Mouse (Mus musculus) heart, postnatal 4 days (tissue): ENCODE data around the gene Tdrd3. TPM values are rescaled to one million over a fixed set of nuclear protein-coding genes. Genes with fewer than 3 reads are reported as not detected.

Experiments
- DNase-seq: peaks from one replicate; pipeline ENCODE4 v3.0.0; 2021
- total RNA-seq, 2 experiments: library from RNA; stranded (reverse); gene quantifications; 2 replicates each; pipeline ENCODE4 v1.2.3; 2021

Gene Tdrd3
- total RNA-seq, 2 experiments from 2014 or later, result 36.3 to 38.4 TPM

GRCm38 (mm10) chr14:87455630-87456175 lies 39.3 kb downstream of the Tdrd3 start:
- DNase-seq, result no peak

- DNase-seq, result no peak
Observed at GRCm38 (mm10) chr14:87459777-87460176, 43.3 kb downstream of the Tdrd3 start.

- DNase-seq, result no peak
Observed at GRCm38 (mm10) chr14:87461543-87461942, 45.1 kb downstream of the Tdrd3 start.

- peak; percentile 83 for DNase-seq
Observed at GRCm38 (mm10) chr14:87463963-87464654, 47.7 kb downstream of the Tdrd3 start.

GRCm38 (mm10) chr14:87464655-87465054 lies 48.2 kb downstream of the Tdrd3 start:
- no peak for DNase-seq

GRCm38 (mm10) chr14:87467586-87467985 lies 51.1 kb downstream of the Tdrd3 start:
- no peak for DNase-seq

- DNase-seq, result no peak
Observed at GRCm38 (mm10) chr14:87471521-87471920, 55.1 kb downstream of the Tdrd3 start.

- DNase-seq, result no peak
Observed at GRCm38 (mm10) chr14:87472782-87473181, 56.3 kb downstream of the Tdrd3 start.

GRCm38 (mm10) chr14:87475721-87476359 lies 59.4 kb downstream of the Tdrd3 start:
- DNase-seq, result no peak

GRCm38 (mm10) chr14:87478339-87478951 lies 62.0 kb downstream of the Tdrd3 start:
- DNase-seq, result no peak

- no peak for DNase-seq
Observed at GRCm38 (mm10) chr14:87485888-87486287, 69.4 kb downstream of the Tdrd3 start.

- DNase-seq, result no peak
Observed at GRCm38 (mm10) chr14:87497955-87498594, 81.6 kb downstream of the Tdrd3 start.

GRCm38 (mm10) chr14:87505924-87506323 lies 89.5 kb downstream of the Tdrd3 start:
- DNase-seq, result no peak

- DNase-seq, result no peak
Observed at GRCm38 (mm10) chr14:87515281-87515680, 98.8 kb downstream of the Tdrd3 start.

GRCm38 (mm10) chr14:87517381-87517780 lies 100.9 kb downstream of the Tdrd3 start:
- no peak for DNase-seq

GRCm38 (mm10) chr14:87531847-87532246 lies 115.4 kb downstream of the Tdrd3 start:
- no peak for DNase-seq

- DNase-seq, result no peak
Observed at GRCm38 (mm10) chr14:87537127-87537819, 120.8 kb downstream of the Tdrd3 start.

GRCm38 (mm10) chr14:87549986-87550385 lies 133.5 kb downstream of the Tdrd3 start:
- DNase-seq, result no peak

- no peak for DNase-seq
Observed at GRCm38 (mm10) chr14:87552211-87552610, 135.8 kb downstream of the Tdrd3 start.

- no peak for DNase-seq
Observed at GRCm38 (mm10) chr14:87563841-87564240, 147.4 kb downstream of the Tdrd3 start.

GRCm38 (mm10) chr14:87566211-87566610 lies 149.8 kb downstream of the Tdrd3 start:
- DNase-seq, result peak; percentile 12

- peak; percentile 7 for DNase-seq
Observed at GRCm38 (mm10) chr14:87567034-87567461, 150.6 kb downstream of the Tdrd3 start.
